Mouse (Mus musculus) myocyte (in vitro differentiated cells): Measurements from ENCODE around the gene Tmem100. TPM values are rescaled to one million over a fixed set of nuclear protein-coding genes. Genes with fewer than 3 reads are reported as not detected.

ENCODE experiments used
- H3K27me3 ChIP-seq: one replicate; pipeline ENCODE4 v1.6.1; 2011; ENCODE audit not compliant: control insufficient read depth, insufficient read depth, insufficient read length
- H3K36me3 ChIP-seq: one replicate; pipeline ENCODE4 v1.6.1; 2011; ENCODE audit not compliant: control insufficient read depth, insufficient read depth
- H3K4me2 ChIP-seq: one replicate; pipeline ENCODE4 v1.6.1; 2011; ENCODE audit warnings: low read depth, control low read depth
- H3K4me3 ChIP-seq: one replicate; pipeline ENCODE4 v1.5.1; 2011; ENCODE audit warnings: mild to moderate bottlenecking, control low read depth, moderate library complexity
- H3K79me2 ChIP-seq: one replicate; pipeline ENCODE4 v1.6.1; 2011; ENCODE audit not compliant: control insufficient read depth, insufficient read depth
- H3ac ChIP-seq: one replicate; pipeline ENCODE4 v1.6.1; 2011; ENCODE audit not compliant: control insufficient read depth, insufficient read length
- CEBPB ChIP-seq: IDR thresholded peaks from 2 replicates; pipeline ENCODE4 v1.6.1; 2011; ENCODE audit warnings: mild to moderate bottlenecking, moderate library complexity; ENCODE audit not compliant: poor library complexity, insufficient read depth, severe bottlenecking
- E2F4 ChIP-seq: IDR thresholded peaks from one replicate; pipeline ENCODE4 v1.6.1; 2011; ENCODE audit warnings: mild to moderate bottlenecking, control low read depth, moderate library complexity; ENCODE audit not compliant: insufficient read depth
- MAX ChIP-seq: IDR thresholded peaks from one replicate; pipeline ENCODE4 v1.6.1; 2011; ENCODE audit warnings: low read depth, mild to moderate bottlenecking, control low read depth
- MYOD1 ChIP-seq, 3 experiments: IDR thresholded peaks; one replicate each; pipeline ENCODE4 v1.6.1; 2011; ENCODE audit warnings: control low read depth in 2 of 3, low read depth in 2 of 3, mild to moderate bottlenecking in 2 of 3, moderate library complexity in 1 of 3; ENCODE audit not compliant: insufficient read length in 2 of 3, control insufficient read depth in 1 of 3
- MYOG ChIP-seq, 3 experiments: IDR thresholded peaks; one replicate each; pipeline ENCODE4 v1.6.1; 2011; ENCODE audit warnings: control low read depth in 2 of 3, low read depth in 2 of 3, mild to moderate bottlenecking in 2 of 3; ENCODE audit not compliant: insufficient read length in 2 of 3, control insufficient read depth in 1 of 3, insufficient read depth in 1 of 3
- POLR2A ChIP-seq: IDR thresholded peaks from one replicate; pipeline ENCODE4 v1.6.1; 2011; ENCODE audit warnings: low read depth, mild to moderate bottlenecking, control low read depth, moderate library complexity; ENCODE audit not compliant: insufficient read length
- POLR2AphosphoS2 ChIP-seq: IDR thresholded peaks from one replicate; pipeline ENCODE4 v1.6.1; 2011; ENCODE audit warnings: low read depth, control low read depth; ENCODE audit not compliant: insufficient read length
- REST ChIP-seq: IDR thresholded peaks from one replicate; pipeline ENCODE4 v1.6.1; 2011; ENCODE audit warnings: mild to moderate bottlenecking, control low read depth, moderate library complexity; ENCODE audit not compliant: insufficient read depth, insufficient read length
- SRF ChIP-seq: IDR thresholded peaks from one replicate; pipeline ENCODE4 v1.6.1; 2011; ENCODE audit warnings: low read depth; ENCODE audit not compliant: control insufficient read depth, insufficient read length
- TCF12 ChIP-seq: IDR thresholded peaks from one replicate; pipeline ENCODE4 v1.6.1; 2011; ENCODE audit warnings: mild to moderate bottlenecking, control low read depth; ENCODE audit not compliant: poor library complexity, insufficient read depth, severe bottlenecking
- TCF3 ChIP-seq: IDR thresholded peaks from one replicate; pipeline ENCODE4 v1.6.1; 2011; ENCODE audit warnings: low read depth, control low read depth; ENCODE audit not compliant: insufficient read length
- USF1 ChIP-seq: IDR thresholded peaks from one replicate; pipeline ENCODE4 v1.6.1; 2011; ENCODE audit warnings: low read depth, mild to moderate bottlenecking, control low read depth, moderate library complexity
- polyA plus RNA-seq: library from polyadenylated mRNA; unstranded; fragments of >200 nt; fragmentation: generic; extraction: Trizol; gene quantifications from one replicate; pipeline ENCODE4 v1.2.1, GENCODE M21; 2012; ENCODE audit warnings: missing spikeins

Tmem100 gene
- polyA plus RNA-seq, 1 experiment, result not detected

DNA sequence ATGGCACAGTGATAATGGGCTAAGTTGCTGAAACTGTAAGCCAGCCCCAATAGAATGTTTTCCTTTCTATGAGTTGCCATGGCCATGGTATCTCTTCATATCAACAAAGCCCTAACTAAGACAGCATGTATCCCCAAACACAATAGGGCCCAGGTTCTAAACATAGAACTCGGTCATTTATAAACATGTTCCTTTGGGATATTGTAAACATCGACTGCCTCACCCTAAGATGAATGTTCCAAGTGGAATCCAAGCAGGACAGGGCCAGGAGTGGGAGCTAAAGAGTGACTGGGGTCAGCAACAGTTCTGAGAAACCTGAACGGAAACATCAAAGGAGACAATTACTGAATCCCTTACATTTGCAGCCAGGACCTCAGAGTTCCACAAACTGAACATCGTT, 14.3 kb downstream of the Tmem100 start:
- Histone ChIP-seq H3K4me3 (no peak overlapping the region), H3K4me2 (no peak overlapping the region), H3K79me2 (no peaks in the 10 kb centered on the region), H3K27me3 (peaks cover 4% of the 10 kb centered on the region), H3K36me3 (no peaks in the 10 kb centered on the region), H3ac (no peak overlapping the region)
- no peak for TF ChIP-seq REST
- TF ChIP-seq SRF, result no peak
- TF ChIP-seq E2F4, result no peak
- TF ChIP-seq USF1, result no peak
- TF ChIP-seq POLR2AphosphoS2, result no peak
- no peak for TF ChIP-seq TCF3
- no peak for TF ChIP-seq MYOD1 (IDR thresholded peaks at IDR 0.05; ENCODE audit: control insufficient read depth in 1 of 3, insufficient read length in 2 of 3, low read depth in 2 of 3)
- no peak for TF ChIP-seq POLR2A
- no peak for TF ChIP-seq MYOG (IDR thresholded peaks at IDR 0.05; ENCODE audit: control insufficient read depth in 1 of 3, insufficient read depth in 1 of 3, insufficient read length in 2 of 3, low read depth in 2 of 3)
- no peak for TF ChIP-seq TCF12
- no peak for TF ChIP-seq MAX
- no peak for TF ChIP-seq CEBPB

- Histone ChIP-seq H3K79me2 (no peaks in the 10 kb centered on the region), H3K4me2 (no peak overlapping the region), H3K36me3 (no peaks in the 10 kb centered on the region), H3K4me3 (no peak overlapping the region), H3K27me3 (peaks cover 4% of the 10 kb centered on the region), H3ac (no peak overlapping the region)
- no peak for TF ChIP-seq REST
- TF ChIP-seq CEBPB, result no peak
- TF ChIP-seq SRF, result no peak
- TF ChIP-seq USF1, result no peak
- TF ChIP-seq POLR2A, result no peak
- no peak for TF ChIP-seq E2F4
- TF ChIP-seq MYOG (IDR thresholded peaks at IDR 0.05; ENCODE audit: control insufficient read depth in 1 of 3, insufficient read depth in 1 of 3, insufficient read length in 2 of 3, low read depth in 2 of 3), result no peak
- TF ChIP-seq TCF3, result no peak
- no peak for TF ChIP-seq MAX
- no peak for TF ChIP-seq TCF12
- no peak for TF ChIP-seq POLR2AphosphoS2
- TF ChIP-seq MYOD1 (IDR thresholded peaks at IDR 0.05; ENCODE audit: control insufficient read depth in 1 of 3, insufficient read length in 2 of 3, low read depth in 2 of 3), result no peak
Observed at GRCm38 (mm10) chr11:90046211-90046610, 16.1 kb downstream of the Tmem100 start.

DNA sequence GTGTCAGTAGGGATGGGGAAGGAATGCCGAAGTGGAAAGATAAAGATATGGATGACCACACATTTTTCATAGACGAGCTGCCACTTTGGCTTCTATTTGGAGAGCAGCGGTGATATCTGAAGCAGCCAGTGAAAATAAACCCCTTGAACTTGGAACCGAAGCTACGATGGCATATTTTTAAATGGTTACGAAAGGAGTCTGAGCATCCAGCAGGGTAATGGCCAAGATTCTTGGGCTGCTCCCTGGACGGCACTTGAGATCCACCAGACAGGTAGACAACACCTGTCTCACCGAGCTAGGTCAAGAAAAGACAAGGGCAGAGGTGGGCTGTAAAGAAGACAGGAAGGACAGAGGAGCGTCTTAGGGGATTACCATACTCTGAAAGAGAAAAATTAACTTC, 17.1 kb downstream of the Tmem100 start:
- Histone ChIP-seq H3K79me2 (no peaks in the 10 kb centered on the region), H3K36me3 (no peaks in the 10 kb centered on the region), H3K4me2 (no peak overlapping the region), H3ac (no peak overlapping the region), H3K4me3 (no peak overlapping the region), H3K27me3 (peaks cover 4% of the 10 kb centered on the region)
- TF ChIP-seq CEBPB, result no peak
- no peak for TF ChIP-seq POLR2AphosphoS2
- no peak for TF ChIP-seq TCF3
- TF ChIP-seq TCF12, result no peak
- no peak for TF ChIP-seq MYOD1 (IDR thresholded peaks at IDR 0.05; ENCODE audit: control insufficient read depth in 1 of 3, insufficient read length in 2 of 3, low read depth in 2 of 3)
- no peak for TF ChIP-seq REST
- no peak for TF ChIP-seq SRF
- TF ChIP-seq MYOG (IDR thresholded peaks at IDR 0.05; ENCODE audit: control insufficient read depth in 1 of 3, insufficient read depth in 1 of 3, insufficient read length in 2 of 3, low read depth in 2 of 3), result no peak
- TF ChIP-seq MAX, result no peak
- TF ChIP-seq POLR2A, result no peak
- no peak for TF ChIP-seq E2F4
- no peak for TF ChIP-seq USF1

- Histone ChIP-seq H3K79me2 (no peaks in the 10 kb centered on the region), H3K4me2 (no peak overlapping the region), H3K4me3 (no peak overlapping the region), H3K27me3 (peaks cover 4% of the 10 kb centered on the region), H3ac (no peak overlapping the region), H3K36me3 (no peaks in the 10 kb centered on the region)
- TF ChIP-seq REST (no peak), POLR2A (no peak), SRF (no peak), TCF3 (no peak), E2F4 (no peak), TCF12 (no peak), CEBPB (no peak), MAX (no peak), MYOG (IDR thresholded peaks at IDR 0.05; ENCODE audit: control insufficient read depth in 1 of 3, insufficient read depth in 1 of 3, insufficient read length in 2 of 3, low read depth in 2 of 3) (no peak), MYOD1 (IDR thresholded peaks at IDR 0.05; ENCODE audit: control insufficient read depth in 1 of 3, insufficient read length in 2 of 3, low read depth in 2 of 3) (no peak), POLR2AphosphoS2 (no peak), USF1 (no peak)
Observed at GRCm38 (mm10) chr11:90050016-90050415, 19.9 kb downstream of the Tmem100 start.

- Histone ChIP-seq H3K4me3 (no peak overlapping the region), H3K4me2 (peak overlapping the region; percentile 9), H3K27me3 (no peaks in the 10 kb centered on the region), H3ac (no peak overlapping the region), H3K36me3 (no peaks in the 10 kb centered on the region), H3K79me2 (no peaks in the 10 kb centered on the region)
- no peak for TF ChIP-seq POLR2A
- TF ChIP-seq SRF, result no peak
- no peak for TF ChIP-seq TCF3
- TF ChIP-seq CEBPB, result no peak
- TF ChIP-seq REST, result no peak
- TF ChIP-seq TCF12, result no peak
- TF ChIP-seq USF1, result no peak
- no peak for TF ChIP-seq MYOG (IDR thresholded peaks at IDR 0.05; ENCODE audit: control insufficient read depth in 1 of 3, insufficient read depth in 1 of 3, insufficient read length in 2 of 3, low read depth in 2 of 3)
- no peak for TF ChIP-seq E2F4
- TF ChIP-seq MYOD1 (IDR thresholded peaks at IDR 0.05; ENCODE audit: control insufficient read depth in 1 of 3, insufficient read length in 2 of 3, low read depth in 2 of 3), result no peak
- TF ChIP-seq POLR2AphosphoS2, result no peak
- no peak for TF ChIP-seq MAX
Observed at GRCm38 (mm10) chr11:90052785-90053184, 22.6 kb downstream of the Tmem100 start.
